Mouse (Mus musculus): ENCODE data around the gene Cbr4. TPM values are rescaled to one million over a fixed set of nuclear protein-coding genes. Genes with fewer than 3 reads are reported as not detected.

Gene Cbr4
- polyA plus RNA-seq (2012; ENCODE audit: insufficient read depth, insufficient read length, low replicate concordance, missing spikeins): not detected in 2 replicates

GRCm38 (mm10) chr8:61487597-61488156 is at the start of gene Cbr4:
Cbr4 (plus strand) TSS chr8:61487734.
- H3K27ac ChIP-seq (ENCODE audit: insufficient read depth, low read depth, low read length): peak within 1 kb of the TSS; percentile 90
- under 1% methylated on average over 29 of the region's 29 CpGs for WGBS
- peak within 1 kb of the TSS; percentile 74 for H3K4me3 ChIP-seq (ENCODE audit: insufficient read depth, low read depth, low read length)
- H3K4me1 ChIP-seq (ENCODE audit: control insufficient read depth, insufficient read depth, low read length): peaks cover 3% of the 10 kb centered on the region; the same call in 1 of the 2 replicates
- TF ChIP-seq POLR2A (IDR thresholded peaks at IDR 0.05; ENCODE audit: insufficient read depth, low read depth, low read length) (peak; percentile 65; the same call in 1 of the 2 replicates), CTCF (IDR thresholded peaks at IDR 0.05; ENCODE audit: insufficient read depth, low read depth, low read length) (no peak)

DNA sequence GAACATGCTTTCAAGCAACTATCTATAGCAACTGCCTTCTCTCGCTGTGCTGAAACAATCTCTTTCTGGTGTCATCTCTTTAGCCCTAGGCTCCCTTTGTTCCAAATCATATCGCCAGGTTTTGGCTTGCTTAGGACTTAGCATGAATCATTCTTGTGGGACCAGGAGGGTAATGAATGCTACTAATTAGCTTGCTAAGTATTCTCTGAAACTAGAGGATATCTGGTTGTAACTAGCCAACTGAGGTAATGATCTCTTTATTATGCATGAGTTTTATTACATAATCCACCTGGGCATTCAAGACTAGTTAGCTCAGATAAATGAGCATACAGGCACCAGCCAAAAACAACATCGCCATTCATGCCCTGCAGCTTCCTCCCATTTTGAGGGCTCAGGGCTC is 44.5 kb upstream of the Cbr4 start:
- no peak overlapping the region for H3K4me3 ChIP-seq (ENCODE audit: insufficient read depth, low read depth, low read length)
- 87% methylated on average over 3 of the region's 3 CpGs for WGBS
- H3K27ac ChIP-seq (ENCODE audit: insufficient read depth, low read depth, low read length): no peak overlapping the region
- no peaks in the 10 kb centered on the region for H3K4me1 ChIP-seq (ENCODE audit: control insufficient read depth, insufficient read depth, low read length)
- TF ChIP-seq POLR2A (IDR thresholded peaks at IDR 0.05; ENCODE audit: insufficient read depth, low read depth, low read length) (no peak), CTCF (IDR thresholded peaks at IDR 0.05; ENCODE audit: insufficient read depth, low read depth, low read length) (no peak)

DNA sequence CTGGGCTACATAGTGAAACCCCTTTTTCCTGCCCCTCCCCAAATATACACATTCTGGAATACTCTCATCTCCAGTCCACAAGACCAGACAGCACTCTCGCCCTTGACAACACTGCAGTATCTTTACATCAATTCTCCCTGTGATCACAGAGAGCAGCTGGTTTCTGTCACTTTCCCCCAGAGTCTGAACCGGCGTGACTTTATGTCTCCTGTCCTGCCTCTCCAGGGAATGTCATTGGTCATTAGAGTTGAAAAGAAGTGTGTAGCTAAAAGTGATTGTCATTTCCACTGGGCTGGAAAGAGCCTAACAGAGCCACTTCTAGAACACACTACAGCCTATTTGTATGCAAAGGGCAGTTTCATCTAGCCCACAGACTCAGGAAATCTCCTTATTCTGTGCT is 43.2 kb upstream of the Cbr4 start:
- no peak for TF ChIP-seq CTCF (IDR thresholded peaks at IDR 0.05; ENCODE audit: insufficient read depth, low read depth, low read length)
- no peak for TF ChIP-seq POLR2A (IDR thresholded peaks at IDR 0.05; ENCODE audit: insufficient read depth, low read depth, low read length)
- 77% methylated on average over 3 of the region's 3 CpGs for WGBS
- no peaks in the 10 kb centered on the region for H3K4me1 ChIP-seq (ENCODE audit: control insufficient read depth, insufficient read depth, low read length)
- no peak overlapping the region for H3K4me3 ChIP-seq (ENCODE audit: insufficient read depth, low read depth, low read length)
- H3K27ac ChIP-seq (ENCODE audit: insufficient read depth, low read depth, low read length): no peak overlapping the region

GRCm38 (mm10) chr8:61446329-61446728 is 41.2 kb upstream of the Cbr4 start:
- WGBS: 13% methylated on average over 15 of the region's 15 CpGs
- Histone ChIP-seq H3K4me1 (ENCODE audit: control insufficient read depth, insufficient read depth, low read length) (0 out of 2 replicates have a peak, but pooled peaks cover 3% of the 10 kb centered on the region), H3K27ac (ENCODE audit: insufficient read depth, low read depth, low read length) (no peak overlapping the region), H3K4me3 (ENCODE audit: insufficient read depth, low read depth, low read length) (peak overlapping the region; percentile 22; the same call in 1 of the 2 replicates)
- TF ChIP-seq CTCF (IDR thresholded peaks at IDR 0.05; ENCODE audit: insufficient read depth, low read depth, low read length) (no peak), POLR2A (IDR thresholded peaks at IDR 0.05; ENCODE audit: insufficient read depth, low read depth, low read length) (no peak)

DNA sequence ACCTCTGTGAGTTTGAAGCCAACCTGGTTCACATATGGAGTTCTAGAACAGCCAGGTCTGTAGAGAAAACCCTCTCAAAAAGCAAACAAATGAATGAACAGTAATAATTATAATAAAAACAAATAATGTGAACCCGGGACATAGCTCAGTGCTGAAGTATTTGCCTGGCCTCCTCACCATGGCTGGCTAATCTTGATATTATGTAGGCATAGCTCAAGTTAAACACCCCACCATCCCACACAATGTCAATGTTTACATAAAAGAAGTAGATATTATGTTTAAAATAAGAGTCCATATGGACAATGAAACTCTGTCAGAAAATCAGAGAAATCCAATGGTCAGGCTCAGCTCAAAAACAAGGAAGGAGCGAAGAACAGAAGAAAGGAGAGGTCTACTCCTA is 39.4 kb upstream of the Cbr4 start:
- TF ChIP-seq POLR2A (IDR thresholded peaks at IDR 0.05; ENCODE audit: insufficient read depth, low read depth, low read length) (no peak), CTCF (IDR thresholded peaks at IDR 0.05; ENCODE audit: insufficient read depth, low read depth, low read length) (no peak)
- Histone ChIP-seq H3K4me3 (ENCODE audit: insufficient read depth, low read depth, low read length) (no peak overlapping the region), H3K27ac (ENCODE audit: insufficient read depth, low read depth, low read length) (no peak overlapping the region), H3K4me1 (ENCODE audit: control insufficient read depth, insufficient read depth, low read length) (0 out of 2 replicates have a peak, but pooled peaks cover 3% of the 10 kb centered on the region)
- WGBS: 90% methylated on average over 2 of the region's 2 CpGs

- Histone ChIP-seq H3K4me1 (ENCODE audit: control insufficient read depth, insufficient read depth, low read length) (0 out of 2 replicates have a peak, but pooled peaks cover 3% of the 10 kb centered on the region), H3K27ac (ENCODE audit: insufficient read depth, low read depth, low read length) (no peak overlapping the region), H3K4me3 (ENCODE audit: insufficient read depth, low read depth, low read length) (no peak overlapping the region)
- TF ChIP-seq CTCF (IDR thresholded peaks at IDR 0.05; ENCODE audit: insufficient read depth, low read depth, low read length) (no peak), POLR2A (IDR thresholded peaks at IDR 0.05; ENCODE audit: insufficient read depth, low read depth, low read length) (no peak)
- 83% methylated on average over 5 of the region's 5 CpGs for WGBS
Measured at GRCm38 (mm10) chr8:61448881-61449280, 38.7 kb upstream of the Cbr4 start.

- Histone ChIP-seq H3K4me1 (ENCODE audit: control insufficient read depth, insufficient read depth, low read length) (0 out of 2 replicates have a peak, but pooled peaks cover 3% of the 10 kb centered on the region), H3K4me3 (ENCODE audit: insufficient read depth, low read depth, low read length) (no peak overlapping the region), H3K27ac (ENCODE audit: insufficient read depth, low read depth, low read length) (no peak overlapping the region)
- TF ChIP-seq POLR2A (IDR thresholded peaks at IDR 0.05; ENCODE audit: insufficient read depth, low read depth, low read length) (no peak), CTCF (IDR thresholded peaks at IDR 0.05; ENCODE audit: insufficient read depth, low read depth, low read length) (no peak)
- 93% methylated on average over 9 of the region's 9 CpGs for WGBS
Measured at GRCm38 (mm10) chr8:61450916-61451575, 36.5 kb upstream of the Cbr4 start.

GRCm38 (mm10) chr8:61451721-61452337 is 35.7 kb upstream of the Cbr4 start:
- 87% methylated on average over 8 of the region's 8 CpGs for WGBS
- Histone ChIP-seq H3K4me3 (ENCODE audit: insufficient read depth, low read depth, low read length) (no peak overlapping the region), H3K4me1 (ENCODE audit: control insufficient read depth, insufficient read depth, low read length) (0 out of 2 replicates have a peak, but pooled peaks cover 3% of the 10 kb centered on the region), H3K27ac (ENCODE audit: insufficient read depth, low read depth, low read length) (no peak overlapping the region)
- TF ChIP-seq CTCF (IDR thresholded peaks at IDR 0.05; ENCODE audit: insufficient read depth, low read depth, low read length) (no peak), POLR2A (IDR thresholded peaks at IDR 0.05; ENCODE audit: insufficient read depth, low read depth, low read length) (no peak)

GRCm38 (mm10) chr8:61459763-61460162 is 27.8 kb upstream of the Cbr4 start:
- H3K27ac ChIP-seq (ENCODE audit: insufficient read depth, low read depth, low read length): no peak overlapping the region
- TF ChIP-seq CTCF (IDR thresholded peaks at IDR 0.05; ENCODE audit: insufficient read depth, low read depth, low read length) (no peak), POLR2A (IDR thresholded peaks at IDR 0.05; ENCODE audit: insufficient read depth, low read depth, low read length) (no peak)
- 92% methylated on average over 7 of the region's 7 CpGs for WGBS

More at GRCm38 (mm10) chr8:61459763-61460162, 27.8 kb upstream of the Cbr4 start:
- Histone ChIP-seq H3K4me3 (ENCODE audit: insufficient read depth, low read depth, low read length) (no peak overlapping the region), H3K4me1 (ENCODE audit: control insufficient read depth, insufficient read depth, low read length) (no peaks in the 10 kb centered on the region)

Data from olfactory bulb, adult 2 months (tissue).